Mouse (Mus musculus): ENCODE results near the gene Plcxd3. TPM values are rescaled to one million over a fixed set of nuclear protein-coding genes. Genes with fewer than 3 reads are reported as not detected.

Plcxd3 gene
- total and polyA plus RNA-seq, 3 experiments: 0.08 TPM; not detected in 2

GRCm38 (mm10) chr15:4440081-4440480, 64.8 kb downstream of the Plcxd3 start:
- Histone ChIP-seq H3K4me3 (replicated peaks in 1 of 3; ENCODE audit: low read depth in 2 of 3, low read length in 2 of 3, poor library complexity in 1 of 3) (no peak overlapping the region), H3K9me3 (replicated peaks; ENCODE audit: low read length) (no peaks in the 10 kb centered on the region), H3K9ac (ENCODE audit: insufficient read depth, low read depth) (no peak overlapping the region), H3K79me2 (replicated peaks; ENCODE audit: control insufficient read depth, extremely low read depth, insufficient read depth, poor library complexity, severe bottlenecking) (no peaks in the 10 kb centered on the region), H3K4me2 (ENCODE audit: insufficient read depth, low read depth, poor library complexity, severe bottlenecking) (no peak overlapping the region), H3K27ac (ENCODE audit: insufficient read depth, low read depth) (no peak overlapping the region), H3K4me1 (ENCODE audit: control insufficient read depth in 1 of 2, insufficient read depth in 2 of 2) (no peaks in the 10 kb centered on the region), H3K36me3 (replicated peaks in 1 of 2; ENCODE audit: control insufficient read depth in 1 of 2, insufficient read depth in 1 of 2, low read length in 1 of 2) (no peaks in the 10 kb centered on the region), H3K27me3 (replicated peaks) (no peaks in the 10 kb centered on the region)
- dilution Hi-C loops (cut with MboI; ENCODE audit: extremely low pct_ligation_motif_present, extremely low pct_unique_long_range_greater_than_20kb, low sequenced_read_pairs): no loop called here
- DNase-seq (ENCODE audit: extremely low read depth): no peak
- TF ChIP-seq GABPA (IDR thresholded peaks at IDR 0.05; ENCODE audit: insufficient replicate concordance, low read depth, low read length): no peak
- no peak for TF ChIP-seq MYC (IDR thresholded peaks at IDR 0.05; ENCODE audit: low read depth, low read length)
- no peak for TF ChIP-seq RCOR1 (conservative IDR thresholded peaks at IDR 0.05; ENCODE audit: low read depth, low read length)
- no peak for TF ChIP-seq CTCF (conservative IDR thresholded peaks at IDR 0.05 in 1 of 2, IDR thresholded peaks at IDR 0.05 in 1 of 2; ENCODE audit: low read depth in 2 of 2, low read length in 2 of 2)
- TF ChIP-seq NRF1 (IDR thresholded peaks at IDR 0.05; ENCODE audit: low read depth, low read length): no peak
- no peak for TF ChIP-seq USF2 (conservative IDR thresholded peaks at IDR 0.05; ENCODE audit: low read depth, low read length)
- no peak for TF ChIP-seq POLR2A (IDR thresholded peaks at IDR 0.05; ENCODE audit: low read depth, low read length)
- no peak for TF ChIP-seq BHLHE40 (IDR thresholded peaks at IDR 0.05; ENCODE audit: low read depth, low read length)
- TF ChIP-seq SIN3A (IDR thresholded peaks at IDR 0.05; ENCODE audit: low read length): no peak
- in situ Hi-C loops (cut with MboI; ENCODE audit: low pct_ligation_motif_present, low pct_unique_long_range_greater_than_20kb, low sequenced_read_pairs): no loop called here

GRCm38 (mm10) chr15:4496182-4496581, 120.9 kb downstream of the Plcxd3 start:
- Histone ChIP-seq H3K36me3 (replicated peaks in 1 of 2; ENCODE audit: control insufficient read depth in 1 of 2, insufficient read depth in 1 of 2, low read length in 1 of 2) (no peaks in the 10 kb centered on the region), H3K27ac (ENCODE audit: insufficient read depth, low read depth) (no peak overlapping the region), H3K4me3 (replicated peaks in 1 of 3; ENCODE audit: low read depth in 2 of 3, low read length in 2 of 3, poor library complexity in 1 of 3) (no peak overlapping the region), H3K9me3 (replicated peaks; ENCODE audit: low read length) (no peaks in the 10 kb centered on the region), H3K4me1 (ENCODE audit: control insufficient read depth in 1 of 2, insufficient read depth in 2 of 2) (peaks cover 2 to 3% of the 10 kb centered on the region in 2 experiments; a peak in 2 of 4 replicates), H3K9ac (ENCODE audit: insufficient read depth, low read depth) (no peak overlapping the region), H3K27me3 (replicated peaks) (no peaks in the 10 kb centered on the region), H3K79me2 (replicated peaks; ENCODE audit: control insufficient read depth, extremely low read depth, insufficient read depth, poor library complexity, severe bottlenecking) (no peaks in the 10 kb centered on the region), H3K4me2 (ENCODE audit: insufficient read depth, low read depth, poor library complexity, severe bottlenecking) (no peak overlapping the region)
- in situ Hi-C loops (cut with MboI; ENCODE audit: low pct_ligation_motif_present, low pct_unique_long_range_greater_than_20kb, low sequenced_read_pairs) (no loop called here), dilution Hi-C loops (cut with MboI; ENCODE audit: extremely low pct_ligation_motif_present, extremely low pct_unique_long_range_greater_than_20kb, low sequenced_read_pairs) (no loop called here)
- DNase-seq (ENCODE audit: extremely low read depth): peak; percentile 11
- TF ChIP-seq JUN (IDR thresholded peaks at IDR 0.05; ENCODE audit: insufficient read depth, low read depth, low read length): no peak
- TF ChIP-seq CHD1 (IDR thresholded peaks at IDR 0.05; ENCODE audit: low read depth, low read length): no peak
- no peak for TF ChIP-seq TBP (conservative IDR thresholded peaks at IDR 0.05; ENCODE audit: low read depth, low read length)
- peak; percentile 50 for TF ChIP-seq SMC3 (IDR thresholded peaks at IDR 0.05; ENCODE audit: low read depth, low read length)
- no peak for TF ChIP-seq MAX (IDR thresholded peaks at IDR 0.05; ENCODE audit: low read length)
- no peak for TF ChIP-seq ELF1 (IDR thresholded peaks at IDR 0.05; ENCODE audit: low read depth, low read length)
- TF ChIP-seq ZKSCAN1 (IDR thresholded peaks at IDR 0.05; ENCODE audit: borderline replicate concordance, low read depth, low read length): no peak
- TF ChIP-seq E2F4 (IDR thresholded peaks at IDR 0.05; ENCODE audit: insufficient replicate concordance, low read depth, low read length): no peak
- TF ChIP-seq RAD21 (IDR thresholded peaks at IDR 0.05; ENCODE audit: low read depth, low read length): peak; percentile 59
- TF ChIP-seq CTCF (conservative IDR thresholded peaks at IDR 0.05 in 1 of 2, IDR thresholded peaks at IDR 0.05 in 1 of 2; ENCODE audit: low read depth in 2 of 2, low read length in 2 of 2): peak in 1 of 2 experiments; percentile 59; a peak in 2 of 4 replicates
- no peak for TF ChIP-seq ZMIZ1 (IDR thresholded peaks at IDR 0.05; ENCODE audit: low read depth, low read length)
- no peak for TF ChIP-seq MAZ (IDR thresholded peaks at IDR 0.05; ENCODE audit: low read depth, low read length)
- TF ChIP-seq USF2 (conservative IDR thresholded peaks at IDR 0.05; ENCODE audit: low read depth, low read length): no peak
